In the genomic region with DNA sequence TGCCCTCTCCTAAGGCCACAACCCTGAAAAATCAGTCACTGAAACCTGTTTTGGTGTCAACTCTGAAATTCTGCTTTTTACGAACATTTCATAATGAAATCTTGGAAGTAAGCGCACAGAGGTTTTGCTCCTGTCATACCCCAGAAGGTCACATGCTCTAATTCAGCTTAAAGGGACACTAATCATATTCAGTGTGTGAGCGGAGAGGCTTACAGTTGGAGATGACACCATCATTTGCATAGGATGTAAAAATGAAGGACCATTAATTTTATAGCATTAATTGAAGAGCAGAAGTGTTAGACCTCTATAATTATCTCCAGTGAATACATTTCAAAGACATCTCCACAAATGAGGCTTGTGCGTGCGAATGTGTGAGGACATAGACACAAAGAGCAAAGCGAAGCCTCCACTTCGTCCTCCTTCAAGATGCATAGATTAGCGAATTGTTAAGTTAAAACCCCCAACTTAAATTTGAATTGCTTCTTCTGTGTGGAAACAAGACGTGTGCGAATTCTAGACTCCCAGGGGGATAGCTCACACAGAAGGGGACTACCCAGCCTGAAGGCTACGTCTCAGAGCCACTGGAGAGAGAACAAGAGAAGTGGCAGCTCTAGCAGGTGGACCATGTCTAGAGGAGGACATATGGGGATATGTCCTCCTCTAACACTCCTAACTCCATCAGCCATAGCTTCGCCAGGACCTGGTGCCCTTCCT, we compare ENCODE assay signal across 23 mouse cellular contexts.
DNase-seq lines count a peak whose midpoint lies in the region; ATAC-seq and TF ChIP-seq lines count a peak whose summit lies in the region.
"Had no signal": no experiment of that assay in that cellular context is flagged by ENCODE, and none has a peak within 500 bp of the region (broad histone marks: within the 10 kb centered on the region; RNA-seq: fewer than 3 reads in every experiment).

No protein-coding gene starts in this region.

- no peak overlapping the region for H3K4me2 ChIP-seq in neural tube, embryonic 12.5 days (replicated peaks)
- no peak overlapping the region for H3K4me2 ChIP-seq in neural tube, embryonic 15.5 days
- H3K4me2 ChIP-seq in forebrain, embryonic 13.5 days, result no peak overlapping the region
- H3K4me2 ChIP-seq in forebrain, postnatal 0 days (ENCODE audit: low read depth), result no peak overlapping the region
- H3K4me2 ChIP-seq in liver, embryonic 11.5 days, result no peak overlapping the region
- H3K4me2 ChIP-seq: embryonic facial prominence, embryonic 12.5 days; heart, embryonic 11.5 days; heart, embryonic 15.5 days; hindbrain, embryonic 14.5 days; intestine, embryonic 15.5 days had no signal

- intact Hi-C loops in left cerebral cortex, adult 2 months (cut with DNase I), result no loop called here

- peaks cover 10% of the 10 kb centered on the region; the same call in 1 of the 2 replicates for H3K4me1 ChIP-seq in neural tube, embryonic 12.5 days
- peaks cover 10% of the 10 kb centered on the region; the same call in 1 of the 2 replicates for H3K4me1 ChIP-seq in neural tube, embryonic 15.5 days
- H3K4me1 ChIP-seq in forebrain, embryonic 13.5 days, result peaks cover 11% of the 10 kb centered on the region
- no peaks in the 10 kb centered on the region for H3K4me1 ChIP-seq in forebrain, postnatal 0 days (ENCODE audit: insufficient read depth)
- H3K4me1 ChIP-seq in liver, embryonic 11.5 days (replicated peaks; ENCODE audit: control insufficient read depth, insufficient read depth, low read length), result no peaks in the 10 kb centered on the region
- H3K4me1 ChIP-seq: heart, embryonic 15.5 days; intestine, embryonic 15.5 days had no signal

- H3K4me3 ChIP-seq in neural tube, embryonic 12.5 days, result no peak overlapping the region
- H3K4me3 ChIP-seq in neural tube, embryonic 15.5 days (replicated peaks), result no peak overlapping the region
- H3K4me3 ChIP-seq in forebrain, embryonic 13.5 days, result no peak overlapping the region
- H3K4me3 ChIP-seq in forebrain, postnatal 0 days (ENCODE audit: low read depth, low read length), result no peak overlapping the region
- no peak overlapping the region for H3K4me3 ChIP-seq in liver, embryonic 11.5 days (ENCODE audit: low read depth, low read length)
- H3K4me3 ChIP-seq in left cerebral cortex, adult 2 months, result no peak overlapping the region
- H3K4me3 ChIP-seq: embryonic facial prominence, embryonic 12.5 days; heart, embryonic 15.5 days; hindbrain, embryonic 10.5 days; intestine, embryonic 15.5 days had no signal

- no peaks in the 10 kb centered on the region for H3K36me3 ChIP-seq in neural tube, embryonic 12.5 days
- no peaks in the 10 kb centered on the region for H3K36me3 ChIP-seq in neural tube, embryonic 15.5 days
- H3K36me3 ChIP-seq in forebrain, embryonic 13.5 days (ENCODE audit: poor library complexity, severe bottlenecking), result no peaks in the 10 kb centered on the region
- no peaks in the 10 kb centered on the region for H3K36me3 ChIP-seq in forebrain, postnatal 0 days (ENCODE audit: insufficient read depth)
- no peaks in the 10 kb centered on the region for H3K36me3 ChIP-seq in liver, embryonic 11.5 days (ENCODE audit: control insufficient read depth, insufficient read depth, low read length)
- H3K36me3 ChIP-seq: embryonic facial prominence, embryonic 12.5 days; G1E; heart, embryonic 15.5 days; hindbrain, embryonic 10.5 days; intestine, embryonic 15.5 days had no signal

- DNase-seq in ZHBTc4 (ENCODE audit: low read depth, low spot score), result peak; percentile 4
- DNase-seq in forebrain, postnatal 0 days, result no peak
- DNase-seq in heart, postnatal 4 days, result no peak
- DNase-seq in liver, embryonic 11.5 days (ENCODE audit: low spot score), result no peak
- DNase-seq in left cerebral cortex, adult 2 months (ENCODE audit: extremely low spot score in 1 of 2, low spot score in 2 of 2), result no peak
- DNase-seq: adrenal gland, postnatal 14 days; cerebellum, adult 2 months; cerebellum, postnatal 10 days; embryo, embryonic 11 days; gastrocnemius, postnatal 36 days; heart, adult 18-20 months; heart, postnatal 14 days had no signal

- no peaks in the 10 kb centered on the region for H3K9me3 ChIP-seq in neural tube, embryonic 12.5 days
- H3K9me3 ChIP-seq in neural tube, embryonic 15.5 days (replicated peaks), result no peaks in the 10 kb centered on the region
- H3K9me3 ChIP-seq in forebrain, embryonic 13.5 days (replicated peaks), result no peaks in the 10 kb centered on the region
- H3K9me3 ChIP-seq in forebrain, postnatal 0 days (ENCODE audit: low read length), result no peaks in the 10 kb centered on the region
- H3K9me3 ChIP-seq in liver, embryonic 11.5 days (ENCODE audit: control insufficient read depth, low read length), result no peaks in the 10 kb centered on the region
- H3K9me3 ChIP-seq: embryonic facial prominence, embryonic 12.5 days; G1E; heart, embryonic 15.5 days; hindbrain, embryonic 10.5 days; intestine, embryonic 15.5 days had no signal

- WGBS in neural tube, embryonic 12.5 days, result 71% methylated on average over 12 of the region's 12 CpGs
- 57% methylated on average over 12 of the region's 12 CpGs for WGBS in neural tube, embryonic 15.5 days
- WGBS in forebrain, embryonic 13.5 days, result 52% methylated on average over 12 of the region's 12 CpGs
- 49% methylated on average over 12 of the region's 12 CpGs for whole genome bisulfite sequencing in forebrain, postnatal 0 days
- 83% methylated on average over 12 of the region's 12 CpGs for WGBS in liver, embryonic 11.5 days

- no peaks in the 10 kb centered on the region for H3K27me3 ChIP-seq in neural tube, embryonic 12.5 days (replicated peaks)
- H3K27me3 ChIP-seq in neural tube, embryonic 15.5 days (replicated peaks), result no peaks in the 10 kb centered on the region
- H3K27me3 ChIP-seq in forebrain, embryonic 13.5 days, result no peaks in the 10 kb centered on the region
- no peaks in the 10 kb centered on the region for H3K27me3 ChIP-seq in forebrain, postnatal 0 days (ENCODE audit: insufficient read depth, low read length)
- no peaks in the 10 kb centered on the region for H3K27me3 ChIP-seq in liver, embryonic 11.5 days (replicated peaks; ENCODE audit: control insufficient read depth, insufficient read depth, low read length)
- H3K27me3 ChIP-seq: intestine, embryonic 15.5 days had no signal

- ATAC-seq in neural tube, embryonic 12.5 days (ENCODE audit: low FRiP score, low read depth), result peak; percentile 39
- ATAC-seq in neural tube, embryonic 15.5 days (ENCODE audit: low FRiP score), result no peak
- peak; percentile 66 for ATAC-seq in forebrain, embryonic 13.5 days
- peak; percentile 48; the same call in 1 of the 2 replicates for ATAC-seq in forebrain, postnatal 0 days
- no peak for ATAC-seq in liver, embryonic 11.5 days (replicated peaks; ENCODE audit: low FRiP score)
- ATAC-seq: activated CD4-positive, CD25-positive, alpha-beta regulatory T cell, adult 4 months; intestine, embryonic 15.5 days had no signal

- no peak overlapping the region for H3K27ac ChIP-seq in neural tube, embryonic 12.5 days
- H3K27ac ChIP-seq in neural tube, embryonic 15.5 days (replicated peaks), result no peak overlapping the region
- H3K27ac ChIP-seq in forebrain, embryonic 13.5 days, result no peak overlapping the region
- no peak overlapping the region for H3K27ac ChIP-seq in forebrain, postnatal 0 days (ENCODE audit: low read depth, low read length)
- no peak overlapping the region for H3K27ac ChIP-seq in liver, embryonic 11.5 days (ENCODE audit: low read depth, low read length)
- no peak overlapping the region for H3K27ac ChIP-seq in left cerebral cortex, adult 2 months
- H3K27ac ChIP-seq: embryonic facial prominence, embryonic 12.5 days; heart, embryonic 15.5 days; hindbrain, embryonic 10.5 days; hindbrain, embryonic 14.5 days; intestine, embryonic 15.5 days had no signal

- no peak overlapping the region for H3K9ac ChIP-seq in neural tube, embryonic 12.5 days
- H3K9ac ChIP-seq in neural tube, embryonic 15.5 days (replicated peaks), result no peak overlapping the region
- H3K9ac ChIP-seq in forebrain, embryonic 13.5 days, result no peak overlapping the region
- H3K9ac ChIP-seq in forebrain, postnatal 0 days, result no peak overlapping the region
- H3K9ac ChIP-seq in liver, embryonic 11.5 days (ENCODE audit: low read depth, low read length), result no peak overlapping the region
- H3K9ac ChIP-seq: embryonic facial prominence, embryonic 12.5 days; heart, embryonic 15.5 days; hindbrain, embryonic 14.5 days; intestine, embryonic 15.5 days had no signal

- TF ChIP-seq CTCF in forebrain, postnatal 0 days (IDR thresholded peaks at IDR 0.05; ENCODE audit: low read depth), result no peak
- TF ChIP-seq CTCF in left cerebral cortex, adult 2 months (IDR thresholded peaks at IDR 0.05), result no peak

Comparison
In these comparisons a context has a peak if more than half of its experiments do, and no peak if none do; other contexts are left out.
1. ATAC-seq: peak in neural tube, embryonic 12.5 days (single experiment), forebrain, embryonic 13.5 days (single experiment) and forebrain, postnatal 0 days (single experiment); none in neural tube, embryonic 15.5 days (single experiment) and liver, embryonic 11.5 days (single experiment).